In the genomic region with DNA sequence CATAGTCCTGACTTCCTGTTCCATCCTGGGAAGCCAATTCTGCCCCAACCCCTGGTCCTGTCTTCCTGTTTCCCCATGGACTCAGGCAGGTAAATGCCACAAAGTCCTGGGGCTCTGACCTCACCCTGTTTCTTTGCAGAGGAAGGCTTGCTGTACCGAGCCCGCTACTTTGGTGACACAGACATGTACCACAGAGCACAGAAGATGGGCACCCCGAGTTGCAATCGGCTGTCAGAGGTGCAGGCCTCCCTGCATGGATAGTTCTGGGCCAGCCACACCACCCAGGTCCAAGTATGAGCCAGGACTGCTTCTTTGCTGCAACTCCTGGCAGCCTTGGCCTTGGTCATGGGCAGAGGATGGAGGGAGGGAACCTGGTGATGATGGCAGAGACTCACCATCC, we compare ENCODE assay signal across 9 mouse cellular contexts. TPM values are rescaled to one million over a fixed set of nuclear protein-coding genes. Genes with fewer than 3 reads are reported as not detected.
DNase-seq lines count a peak whose midpoint lies in the region; ATAC-seq and TF ChIP-seq lines count a peak whose summit lies in the region.
"Had no signal": no experiment of that assay in that cellular context is flagged by ENCODE, and none has a peak within 500 bp of the region (broad histone marks: within the 10 kb centered on the region; RNA-seq: fewer than 3 reads in every experiment).

No protein-coding gene starts in this region.

- H3K27me3 ChIP-seq in testis, adult 2 months (ENCODE audit: control insufficient read depth, insufficient read depth, low read length) = no peaks in the 10 kb centered on the region
- no peaks in the 10 kb centered on the region for H3K27me3 ChIP-seq in limb, embryonic 10.5 days (ENCODE audit: low read depth, poor library complexity, severe bottlenecking)
- H3K27me3 ChIP-seq in neural tube, embryonic 14.5 days (ENCODE audit: control insufficient read depth, insufficient read depth, low read length) = no peaks in the 10 kb centered on the region

- 96% methylated on average over 4 of the region's 4 CpGs for WGBS in limb, embryonic 10.5 days
- 94% methylated on average over 4 of the region's 4 CpGs for WGBS in neural tube, embryonic 14.5 days

- H3K27ac ChIP-seq in testis, adult 2 months (ENCODE audit: control insufficient read depth, insufficient read depth, low read depth, low read length) = no peak overlapping the region
- peak overlapping the region; percentile 32; the same call in 1 of the 2 replicates for H3K27ac ChIP-seq in limb, embryonic 10.5 days
- peak overlapping the region; percentile 86; the same call in 1 of the 2 replicates for H3K27ac ChIP-seq in neural tube, embryonic 14.5 days (ENCODE audit: low read depth, low read length)

- no peak for ATAC-seq in neural tube, embryonic 14.5 days (ENCODE audit: low read depth)

- DNase-seq in adrenal gland, postnatal 14 days = peak; percentile 7
- no peak for DNase-seq in adrenal gland, postnatal 10 days
- DNase-seq in testis, postnatal 10 days (ENCODE audit: low spot score) = no peak
- DNase-seq in limb, embryonic 10.5 days (ENCODE audit: low spot score) = no peak
- DNase-seq in layer of hippocampus, adult 11-12 months (ENCODE audit: low spot score) = no peak
- DNase-seq in frontal cortex, postnatal 36 days (ENCODE audit: low spot score in 2 of 2) = no peak
- DNase-seq: gastrocnemius, postnatal 14 days had no signal

- TF ChIP-seq CTCF in testis, adult 2 months (IDR thresholded peaks at IDR 0.05; ENCODE audit: control insufficient read depth, insufficient read depth, insufficient replicate concordance, low read depth, low read length) = no peak

- H3K36me3 ChIP-seq in testis, adult 2 months (ENCODE audit: control insufficient read depth, insufficient read depth, low read length) = no peaks in the 10 kb centered on the region; the same call in 1 of the 2 replicates
- H3K36me3 ChIP-seq in limb, embryonic 10.5 days = peaks cover 71% of the 10 kb centered on the region
- peaks cover 20% of the 10 kb centered on the region; the same call in 1 of the 2 replicates for H3K36me3 ChIP-seq in neural tube, embryonic 14.5 days (ENCODE audit: control insufficient read depth, insufficient read depth, low read length)

- peak overlapping the region; percentile 25 for H3K4me3 ChIP-seq in testis, adult 2 months (ENCODE audit: control insufficient read depth, low read depth, low read length)
- no peak overlapping the region for H3K4me3 ChIP-seq in limb, embryonic 10.5 days
- no peak overlapping the region for H3K4me3 ChIP-seq in neural tube, embryonic 14.5 days (ENCODE audit: low read depth, low read length)

- H3K9ac ChIP-seq in neural tube, embryonic 14.5 days (replicated peaks; ENCODE audit: low read depth, low read length) = no peak overlapping the region

- H3K9me3 ChIP-seq in limb, embryonic 10.5 days (replicated peaks) = no peaks in the 10 kb centered on the region
- no peaks in the 10 kb centered on the region for H3K9me3 ChIP-seq in neural tube, embryonic 14.5 days (ENCODE audit: control insufficient read depth, low read length)

- TF ChIP-seq POLR2A in testis, adult 2 months (IDR thresholded peaks at IDR 0.05; ENCODE audit: control insufficient read depth, low read depth, low read length) = no peak

- peaks cover 13% of the 10 kb centered on the region for H3K4me1 ChIP-seq in testis, adult 2 months (ENCODE audit: control insufficient read depth, insufficient read depth, low read length)
- H3K4me1 ChIP-seq in limb, embryonic 10.5 days = peaks cover 52% of the 10 kb centered on the region
- peaks cover 42% of the 10 kb centered on the region for H3K4me1 ChIP-seq in neural tube, embryonic 14.5 days (ENCODE audit: control insufficient read depth, insufficient read depth, low read length)

- H3K4me2 ChIP-seq in neural tube, embryonic 14.5 days (ENCODE audit: low read depth, low read length) = no peak overlapping the region

RNA-seq across cellular contexts. Expression of a gene that starts 16.9 kb away (rescaled TPM):
- 49.5 and 50.6 TPM in 2 replicates for total RNA-seq in adrenal gland, postnatal 14 days (2021)
- 10 to 100 TPM; 45.4 to 52.7 TPM for total RNA-seq in adrenal gland, postnatal 10 days (2021)
- 47.0 and 47.7 TPM in 2 replicates for polyA plus RNA-seq in testis, adult 2 months (2012; rRNA removed)
- polyA plus RNA-seq in limb, embryonic 10.5 days (2016; fragmentation: Nextera tagmentation; extraction: Ambion mirVana) = 25.8 and 28.2 TPM in 2 replicates
- polyA plus RNA-seq in neural tube, embryonic 14.5 days (2014; fragmentation: Nextera tagmentation; extraction: Ambion mirVana) = 22.5 and 23.0 TPM in 2 replicates

RNA-seq across cellular contexts. Expression of a gene that starts 55.4 kb away (rescaled TPM):
- 70.5 and 103 TPM in 2 replicates for total RNA-seq in adrenal gland, postnatal 14 days (2021)
- 100 to 1,000 TPM in 1 of 2 experiments, 10 to 100 TPM in 1; 46.2 to 129 TPM for total RNA-seq in adrenal gland, postnatal 10 days (2021)
- polyA plus RNA-seq in testis, adult 2 months (2012; rRNA removed) = 19.9 and 23.0 TPM in 2 replicates
- 30.3 and 58.7 TPM in 2 replicates for polyA plus RNA-seq in limb, embryonic 10.5 days (2016; fragmentation: Nextera tagmentation; extraction: Ambion mirVana)
- 4.2 and 6.5 TPM in 2 replicates for polyA plus RNA-seq in neural tube, embryonic 14.5 days (2014; fragmentation: Nextera tagmentation; extraction: Ambion mirVana)
